Mouse (Mus musculus) stomach, embryonic 15.5 days (tissue): ENCODE data around the gene Zzef1. TPM values are rescaled to one million over a fixed set of nuclear protein-coding genes. Genes with fewer than 3 reads are reported as not detected.

Experiments
- ATAC-seq: fragments of 200-750 bp; cut with Nextera tagmentation; 2 replicates; pipeline ENCODE4 v1.8.0; 2017; ENCODE audit warnings: low read depth, moderate number of reproducible peaks, moderate TSS enrichment; ENCODE audit not compliant: insufficient read depth, low FRiP score
- H3K27ac ChIP-seq: fragments of 300-500 bp; sonication (generic); 2 replicates; pipeline ENCODE4 v1.5.1; 2015; ENCODE audit warnings: mild to moderate bottlenecking, inconsistent platforms
- H3K27me3 ChIP-seq: fragments of 300-500 bp; sonication (generic); replicated peaks from 2 replicates; pipeline ENCODE4 v1.6.1; 2015; ENCODE audit warnings: inconsistent platforms
- H3K36me3 ChIP-seq: fragments of 300-500 bp; sonication (generic); 2 replicates; pipeline ENCODE4 v1.6.1; 2015; ENCODE audit warnings: inconsistent platforms
- H3K4me1 ChIP-seq: fragments of 300-500 bp; sonication (generic); 2 replicates; pipeline ENCODE4 v1.6.1; 2015; ENCODE audit warnings: inconsistent platforms
- H3K4me2 ChIP-seq: fragments of 300-500 bp; sonication (generic); 2 replicates; pipeline ENCODE4 v1.6.1; 2015; ENCODE audit warnings: mild to moderate bottlenecking, inconsistent platforms
- H3K4me3 ChIP-seq: fragments of 300-500 bp; sonication (generic); replicated peaks from 2 replicates; pipeline ENCODE4 v1.5.1; 2015; ENCODE audit warnings: inconsistent platforms
- H3K9ac ChIP-seq: fragments of 300-500 bp; sonication (generic); 2 replicates; pipeline ENCODE4 v1.6.1; 2015; ENCODE audit warnings: inconsistent platforms
- H3K9me3 ChIP-seq: fragments of 300-500 bp; sonication (generic); 2 replicates; pipeline ENCODE4 v1.6.1; 2016; ENCODE audit warnings: inconsistent platforms
- WGBS: fragments of 180-500 bp; shearing (Covaris S2); methylation state at CpG from one replicate; pipeline ENCODE4 v1.1.7; 2015; 5-methylcytosine and 5-hydroxymethylcytosine counted together
- microRNA-seq: library from miRNA; unstranded; fragments of <30 nt; microRNA quantifications from one replicate; pipeline ENCODE4, GENCODE M21; 2016
- polyA plus RNA-seq: library from polyadenylated mRNA; unstranded; fragments of >200 nt; fragmentation: Nextera tagmentation; extraction: Ambion mirVana; gene quantifications from 2 replicates; pipeline ENCODE4 v1.2.1, GENCODE M21; 2015

The Zzef1 gene
- polyA plus RNA-seq, 1 experiment from 2014 or later, result 9.8 TPM

GRCm38 (mm10) chr11:72961072-72961980 is 165.3 kb downstream of the Zzef1 start, which contains the start of gene Atp2a3:
Gene Atp2a3, plus strand, starts transcription at chr11:72961169.
- 6% methylated on average over 66 of the region's 70 CpGs for WGBS
- no peak for ATAC-seq
- Histone ChIP-seq H3K36me3 (no peaks in the 10 kb centered on the region), H3K4me1 (peaks cover 46% of the 10 kb centered on the region), H3K27me3 (peaks cover 10% of the 10 kb centered on the region), H3K4me2 (peak within 1 kb of the TSS; percentile 81), H3K9me3 (no peaks in the 10 kb centered on the region), H3K27ac (peak within 1 kb of the TSS; percentile 51), H3K4me3 (peak within 1 kb of the TSS; percentile 47), H3K9ac (no peak within 1 kb of the TSS; the same call in 1 of the 2 replicates)

- ATAC-seq, result no peak
- no peaks in the 10 kb centered on the region for H3K9me3 ChIP-seq
- no peak overlapping the region for H3K4me3 ChIP-seq
- peak overlapping the region; percentile 77 for H3K27ac ChIP-seq
- H3K36me3 ChIP-seq, result no peaks in the 10 kb centered on the region
- H3K9ac ChIP-seq, result no peak overlapping the region
- peaks cover 46% of the 10 kb centered on the region for H3K4me1 ChIP-seq
- WGBS, result 57% methylated on average over 2 of the region's 2 CpGs
- peaks cover 10% of the 10 kb centered on the region for H3K27me3 ChIP-seq
- 0 out of 2 replicates have a peak overlapping the region, but pooled peaks have one; percentile 24 for H3K4me2 ChIP-seq
Observed at GRCm38 (mm10) chr11:72962378-72962777, 166.4 kb downstream of the Zzef1 start.

- no peaks in the 10 kb centered on the region for H3K36me3 ChIP-seq
- peak overlapping the region; percentile 32 for H3K4me2 ChIP-seq
- peak; percentile 15; the same call in 1 of the 2 replicates for ATAC-seq
- WGBS, result 23% methylated on average over 7 of the region's 7 CpGs
- H3K27ac ChIP-seq, result peak overlapping the region; percentile 77
- no peak overlapping the region for H3K9ac ChIP-seq
- H3K4me1 ChIP-seq, result peaks cover 46% of the 10 kb centered on the region
- H3K9me3 ChIP-seq, result no peaks in the 10 kb centered on the region
- no peak overlapping the region for H3K4me3 ChIP-seq
- H3K27me3 ChIP-seq, result peaks cover 10% of the 10 kb centered on the region
Observed at GRCm38 (mm10) chr11:72963058-72963788, 167.2 kb downstream of the Zzef1 start.

GRCm38 (mm10) chr11:72963789-72964294 is 167.8 kb downstream of the Zzef1 start:
- Histone ChIP-seq H3K9ac (no peak overlapping the region), H3K4me1 (peaks cover 46% of the 10 kb centered on the region), H3K9me3 (no peaks in the 10 kb centered on the region), H3K27me3 (peaks cover 10% of the 10 kb centered on the region), H3K36me3 (no peaks in the 10 kb centered on the region), H3K4me3 (no peak overlapping the region), H3K27ac (peak overlapping the region; percentile 77), H3K4me2 (peak overlapping the region; percentile 32; the same call in 1 of the 2 replicates)
- WGBS, result 42% methylated on average over 3 of the region's 3 CpGs
- no peak for ATAC-seq

GRCm38 (mm10) chr11:72974995-72975503 is 179.0 kb downstream of the Zzef1 start:
- no peaks in the 10 kb centered on the region for H3K36me3 ChIP-seq
- no peaks in the 10 kb centered on the region for H3K9me3 ChIP-seq
- 82% methylated on average over 13 of the region's 13 CpGs for WGBS
- no peak overlapping the region for H3K4me2 ChIP-seq
- no peak overlapping the region for H3K9ac ChIP-seq
- no peak overlapping the region for H3K4me3 ChIP-seq
- no peaks in the 10 kb centered on the region; the same call in 1 of the 2 replicates for H3K4me1 ChIP-seq
- H3K27ac ChIP-seq, result no peak overlapping the region
- no peak for ATAC-seq
- H3K27me3 ChIP-seq, result no peaks in the 10 kb centered on the region

Small RNA genes lying within 50 kb of the gene (microRNA-seq; reads per million reads assigned to microRNA genes)
- gene Gm44467, result not detected

Other genes with a start within 250 kb of the Zzef1 start
- 0.61 and 0.98 TPM in 2 replicates for gene Spns3, start 245.7 kb upstream of the Zzef1 start, polyA plus RNA-seq
- 56.1 and 64.2 TPM in 2 replicates for gene Ube2g1, start 188.9 kb upstream of the Zzef1 start, polyA plus RNA-seq
- gene Ankfy1, start 106.2 kb upstream of the Zzef1 start, polyA plus RNA-seq, result 20.6 and 22.3 TPM in 2 replicates
- 5.3 and 6.0 TPM in 2 replicates for gene Cyb5d2, start 84 bp upstream of the Zzef1 start, polyA plus RNA-seq
- gene Atp2a3, start 164.9 kb downstream of the Zzef1 start, polyA plus RNA-seq, result 18.9 and 20.6 TPM in 2 replicates
- 33.7 and 52.1 TPM in 2 replicates for gene P2rx1, start 202.9 kb downstream of the Zzef1 start, polyA plus RNA-seq
- gene Camkk1, start 222.8 kb downstream of the Zzef1 start, polyA plus RNA-seq, result 10.6 and 10.9 TPM in 2 replicates